Mouse (Mus musculus) heart, adult 2 months (tissue): ENCODE data around the gene Ssh2. TPM values are rescaled to one million over a fixed set of nuclear protein-coding genes. Genes with fewer than 3 reads are reported as not detected.
A peak's percentile ranks its signal among the peaks of the same experiment; 100 is the strongest.

Experiments
- DNase-seq, 2 experiments: peaks; one replicate each; pipeline ENCODE4 v3.0.0; 2021
- H3K27ac ChIP-seq: fragments of 200-600 bp; 2 replicates; pipeline ENCODE4 v1.8.1; 2022
- H3K27me3 ChIP-seq: fragments of 200-500 bp; 2 replicates; pipeline ENCODE4 v1.6.1; 2012; ENCODE audit warnings: mild to moderate bottlenecking, low read length, inconsistent platforms, mixed read lengths; ENCODE audit not compliant: control insufficient read depth, insufficient read depth
- H3K36me3 ChIP-seq: fragments of 200-500 bp; 2 replicates; pipeline ENCODE4 v1.6.1; 2012; ENCODE audit warnings: low read length, inconsistent platforms; ENCODE audit not compliant: control insufficient read depth, insufficient read depth
- H3K4me1 ChIP-seq: fragments of 200-500 bp; 2 replicates; pipeline ENCODE4 v1.6.1; 2011; ENCODE audit warnings: low read length; ENCODE audit not compliant: control insufficient read depth, insufficient read depth
- H3K4me3 ChIP-seq: fragments of 200-600 bp; 2 replicates; pipeline ENCODE4 v1.8.1; 2022
- H3K79me2 ChIP-seq: fragments of 200-500 bp; replicated peaks from 2 replicates; pipeline ENCODE4 v1.6.1; 2012; ENCODE audit warnings: mild to moderate bottlenecking, inconsistent platforms, low read length, moderate library complexity, mixed read lengths; ENCODE audit not compliant: control insufficient read depth, insufficient read depth
- H3K9ac ChIP-seq: fragments of 200-500 bp; 2 replicates; pipeline ENCODE4 v1.6.1; 2012; ENCODE audit warnings: low read depth, mild to moderate bottlenecking, control low read depth, inconsistent platforms, low read length, mixed read lengths
- CTCF ChIP-seq: fragments of 200-600 bp; IDR thresholded peaks from 2 replicates; pipeline ENCODE4 v1.8.1; 2022; ENCODE audit warnings: antibody characterized with exemption, mild to moderate bottlenecking, moderate library complexity
- EP300 ChIP-seq: fragments of 200-500 bp; IDR thresholded peaks from 2 replicates; pipeline ENCODE4 v1.6.1; 2011; ENCODE audit warnings: low read depth, low read length, control low read depth; ENCODE audit not compliant: insufficient read depth
- POLR2A ChIP-seq: fragments of 200-500 bp; IDR thresholded peaks from 2 replicates; pipeline ENCODE4 v1.6.1; 2011; ENCODE audit warnings: mild to moderate bottlenecking, low read depth, low read length, control low read depth; ENCODE audit not compliant: insufficient read depth
- WGBS: fragments of 180-500 bp; shearing (Covaris S2); methylation state at CpG from one replicate; pipeline ENCODE4 v1.1.7; 2018; 5-methylcytosine and 5-hydroxymethylcytosine counted together
- intact Hi-C: fragments of 180-260 bp; cut with DNase I; formaldehyde crosslinking; loops from one replicate; pipeline ENCODE4 v1.15.1; 2025
- polyA plus RNA-seq: library from polyadenylated mRNA; depleted of rRNA; stranded (reverse); fragments of >200 nt; gene quantifications from 2 replicates; pipeline ENCODE4 v1.2.3, GENCODE M21; 2012
- total RNA-seq, 2 experiments: library from RNA; stranded (reverse); gene quantifications; 2 replicates each; pipeline ENCODE4 v1.2.3; 2021

The Ssh2 gene
- total and polyA plus RNA-seq, 3 experiments, result 22.6 to 76.5 (median 73.7) TPM

DNA sequence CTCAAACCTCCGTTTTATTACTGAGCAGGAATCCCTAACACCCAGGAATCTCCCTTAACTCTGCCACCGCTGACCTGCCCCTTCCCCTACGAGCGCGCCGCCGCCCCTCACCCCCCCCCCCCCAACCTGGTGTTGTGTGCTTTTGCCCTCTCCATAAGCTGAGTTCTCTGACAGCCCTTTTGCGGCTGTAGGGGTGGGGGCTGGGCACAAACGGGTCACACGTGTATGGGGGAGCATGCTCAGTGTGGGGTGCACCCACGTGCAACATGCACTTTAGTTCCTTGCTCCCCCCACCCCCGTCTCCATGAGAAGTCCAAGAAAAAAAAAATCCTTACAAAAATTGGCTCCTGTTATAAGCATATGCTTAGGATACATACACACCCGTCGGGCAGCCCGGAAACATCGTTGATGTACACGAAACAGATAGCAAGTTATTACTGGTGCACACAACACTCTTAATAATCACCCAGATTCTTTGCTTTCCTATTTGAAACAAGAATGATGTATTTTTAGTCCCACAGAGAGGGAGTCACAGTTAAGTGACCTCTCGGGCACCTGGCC, 276.3 kb downstream of the Ssh2 start:
- Histone ChIP-seq H3K4me3 (peak overlapping the region; percentile 71), H3K36me3 (no peaks in the 10 kb centered on the region; the same call in none of the 2 replicates), H3K79me2 (peaks cover 7% of the 10 kb centered on the region), H3K4me1 (peaks cover 23% of the 10 kb centered on the region), H3K9ac (peak overlapping the region; percentile 80), H3K27ac (peak overlapping the region; percentile 96), H3K27me3 (no peaks in the 10 kb centered on the region)
- WGBS, result under 1% methylated on average over 18 of the region's 18 CpGs
- intact Hi-C loops, result loop anchor here (2.0 to 10.0 kb wide), 4 partner anchors 115 to 312 kb away; partner anchors contain the start of genes Ssh2 and Taok1
- DNase-seq, result peak in 1 of 2 experiments; percentile 44
- TF ChIP-seq CTCF (no peak), POLR2A (no peak), EP300 (no peak)

DNA sequence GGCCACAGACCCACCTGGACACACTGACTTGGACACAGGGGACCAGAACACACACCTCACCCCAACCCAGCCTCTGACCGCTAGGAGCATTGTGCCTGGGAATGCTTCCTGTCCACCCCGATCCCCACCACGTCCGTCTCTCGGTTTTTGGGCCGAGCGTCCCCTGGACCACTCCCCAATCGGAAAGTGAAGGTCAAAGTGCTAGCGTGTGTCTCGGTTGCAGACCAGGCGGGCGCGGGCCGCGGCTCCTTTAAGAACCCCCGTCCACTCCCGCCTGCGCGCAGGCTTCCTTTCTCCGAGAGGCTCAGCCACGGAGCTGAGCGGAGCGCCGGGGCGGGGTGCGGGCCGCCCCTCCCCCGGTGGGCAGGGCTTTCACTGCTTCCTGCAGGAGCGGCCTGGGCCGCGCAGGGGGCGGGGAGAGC, 276.8 kb downstream of the Ssh2 start:
- WGBS, result 2% methylated on average over 29 of the region's 32 CpGs
- Histone ChIP-seq H3K4me1 (peaks cover 26% of the 10 kb centered on the region), H3K36me3 (no peaks in the 10 kb centered on the region; the same call in none of the 2 replicates), H3K9ac (peak overlapping the region; percentile 80), H3K27me3 (no peaks in the 10 kb centered on the region), H3K27ac (peak overlapping the region; percentile 96), H3K79me2 (peaks cover 7% of the 10 kb centered on the region), H3K4me3 (peak overlapping the region; percentile 71)
- DNase-seq, result peak; percentile 96 to 97
- peak; percentile 61; the same call in 1 of the 2 replicates for TF ChIP-seq EP300
- TF ChIP-seq CTCF, result peak; percentile 50
- peak; percentile 73 for TF ChIP-seq POLR2A
- intact Hi-C loops, result loop anchor here (2.0 to 10.0 kb wide), 4 partner anchors 114 to 312 kb away; partner anchors contain the start of genes Ssh2 and Taok1

- DNase-seq, result peak; percentile 71 to 74
- peaks cover 32% of the 10 kb centered on the region for H3K4me1 ChIP-seq
Observed at GRCm38 (mm10) chr11:77493512-77494343, 277.6 kb downstream of the Ssh2 start, which contains the start of gene Git1. Git1 (plus strand) TSS chr11:77493562.

DNA sequence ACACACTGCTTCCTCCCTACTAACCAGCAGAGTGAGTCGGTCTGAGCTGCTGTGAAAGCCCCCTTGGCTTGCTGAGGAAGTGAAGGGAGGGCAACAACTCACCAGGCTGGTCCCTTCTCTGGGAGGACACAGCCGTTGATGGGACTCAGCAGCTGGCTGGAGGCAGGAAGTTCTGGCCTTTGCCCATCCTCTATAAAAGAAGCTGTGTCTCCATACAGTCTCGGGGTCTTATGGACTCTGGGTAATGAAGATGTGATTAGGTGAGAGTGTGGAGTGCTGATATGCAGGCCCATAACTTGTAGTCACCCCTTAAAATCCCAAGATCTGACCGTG, 278.2 kb downstream of the Ssh2 start:
- Histone ChIP-seq H3K4me1 (peaks cover 34% of the 10 kb centered on the region), H3K9ac (peak overlapping the region; percentile 93), H3K36me3 (no peaks in the 10 kb centered on the region; the same call in none of the 2 replicates), H3K27ac (peak overlapping the region; percentile 90), H3K4me3 (peak overlapping the region; percentile 61), H3K27me3 (no peaks in the 10 kb centered on the region), H3K79me2 (peaks cover 7% of the 10 kb centered on the region)
- intact Hi-C loops, result loop anchor here (5.0 to 10.0 kb wide), 3 partner anchors 113 to 310 kb away; partner anchors contain the start of genes Ssh2 and Taok1
- 14% methylated on average over 4 of the region's 4 CpGs for WGBS
- DNase-seq, result no peak
- no peak for TF ChIP-seq EP300
- no peak for TF ChIP-seq CTCF
- no peak for TF ChIP-seq POLR2A

More at GRCm38 (mm10) chr11:77493512-77494343, 277.6 kb downstream of the Ssh2 start, which contains the start of gene Git1:
- H3K36me3 ChIP-seq, result no peaks in the 10 kb centered on the region; the same call in none of the 2 replicates
- peak within 1 kb of the TSS; percentile 96 for H3K27ac ChIP-seq
- H3K27me3 ChIP-seq, result no peaks in the 10 kb centered on the region
- WGBS, result 2% methylated on average over 73 of the region's 74 CpGs
- peak within 1 kb of the TSS; percentile 71 for H3K4me3 ChIP-seq
- no peak for TF ChIP-seq POLR2A
- TF ChIP-seq CTCF, result 0 out of 2 replicates have a peak, but pooled peaks have one; percentile 10
- peak within 1 kb of the TSS; percentile 93 for H3K9ac ChIP-seq
- peaks cover 7% of the 10 kb centered on the region for H3K79me2 ChIP-seq
- intact Hi-C loops, result loop anchor here (2.0 to 10.0 kb wide), 4 partner anchors 114 to 311 kb away; partner anchors contain the start of genes Ssh2 and Taok1

GRCm38 (mm10) chr11:77494782-77495181, 278.7 kb downstream of the Ssh2 start:
- H3K27ac ChIP-seq, result peak overlapping the region; percentile 90
- peak overlapping the region; percentile 93 for H3K9ac ChIP-seq
- peak overlapping the region; percentile 61 for H3K4me3 ChIP-seq
- no peaks in the 10 kb centered on the region for H3K27me3 ChIP-seq
- H3K79me2 ChIP-seq, result peaks cover 7% of the 10 kb centered on the region
- DNase-seq, result no peak
- intact Hi-C loops, result loop anchor here (5.0 to 10.0 kb wide), 3 partner anchors 113 to 310 kb away; partner anchors contain the start of genes Ssh2 and Taok1
- WGBS, result 43% methylated on average over 6 of the region's 6 CpGs
- TF ChIP-seq EP300 (no peak), CTCF (no peak), POLR2A (no peak)
- H3K4me1 ChIP-seq, result peaks cover 34% of the 10 kb centered on the region
- H3K36me3 ChIP-seq, result no peaks in the 10 kb centered on the region; the same call in none of the 2 replicates
